Mouse (Mus musculus) left cerebral cortex, adult 2 months (tissue): ENCODE measurements at regions not wholly inside any gene's neighbourhood (a gene's known extent, or its start where the extent isn't known, plus 50 kb on each side); places are given as distances from the start of the nearest gene placed in this dataset.

Experiments used
- DNase-seq, 2 experiments: peaks; one replicate each; pipeline ENCODE4 v3.0.0; 2021 to 2022; ENCODE audit warnings: low spot score in 2 of 2, mixed read lengths in 1 of 2; ENCODE audit errors: extremely low spot score in 1 of 2
- H3K27ac ChIP-seq: fragments of 200-600 bp; 2 replicates; pipeline ENCODE4 v1.8.1; 2022
- H3K4me3 ChIP-seq: fragments of 200-600 bp; 2 replicates; pipeline ENCODE4 v1.8.1; 2022
- CTCF ChIP-seq: fragments of 200-600 bp; IDR thresholded peaks from 2 replicates; pipeline ENCODE4 v1.8.1; 2022; ENCODE audit warnings: antibody characterized with exemption, mild to moderate bottlenecking, moderate library complexity
- intact Hi-C: fragments of 180-260 bp; cut with DNase I; formaldehyde crosslinking; loops from one replicate; pipeline ENCODE4 v1.15.1; 2025

DNA sequence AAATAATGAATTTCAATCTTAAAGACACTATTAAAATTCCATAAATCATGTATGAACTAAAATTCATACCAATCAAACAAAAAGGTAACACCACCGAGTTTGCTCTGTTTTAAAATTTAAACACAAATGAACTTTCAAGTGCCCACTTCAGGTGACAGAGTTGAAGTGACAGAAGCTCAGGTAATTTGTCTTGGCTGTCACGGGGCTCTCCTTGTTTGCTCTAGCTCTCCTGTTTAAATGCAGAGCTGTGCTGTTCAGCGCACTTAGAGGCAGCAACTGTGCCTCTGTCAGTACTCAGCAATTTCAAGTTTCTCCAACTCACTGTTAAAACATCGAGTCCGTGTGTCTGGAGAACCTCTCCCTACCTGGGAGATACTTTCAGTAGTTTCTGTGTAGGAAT lies 193.8 kb upstream of the Zfp507 start:
- TF ChIP-seq CTCF = no peak
- Histone ChIP-seq H3K4me3 (no peak overlapping the region), H3K27ac (no peak overlapping the region)
- no peak for DNase-seq
- intact Hi-C loops = no loop called here

DNA sequence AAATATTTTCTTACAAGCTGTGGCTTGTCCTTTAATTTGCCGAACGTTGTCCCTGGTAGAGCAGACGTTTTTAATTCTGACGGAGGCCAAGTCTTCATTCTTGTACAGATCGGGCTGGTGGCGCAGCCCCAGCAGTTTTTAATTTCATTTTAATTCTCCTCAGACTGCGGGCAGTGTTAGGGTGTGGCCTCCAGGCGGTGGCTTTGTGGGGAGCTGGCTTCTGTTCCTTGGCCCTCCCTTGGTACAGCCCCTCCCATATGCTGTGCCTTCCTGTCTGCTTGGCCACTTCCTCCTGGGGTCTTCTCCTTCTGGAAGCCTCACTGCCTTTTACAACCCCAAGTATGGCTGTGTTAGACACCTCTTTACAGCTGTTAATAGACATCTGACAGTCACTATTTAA lies 189.7 kb upstream of the Zfp507 start:
- intact Hi-C loops = no loop called here
- DNase-seq = no peak

GRCm38 (mm10) chr7:35991141-35991540 lies 188.3 kb upstream of the Zfp507 start:
- no peak overlapping the region for H3K27ac ChIP-seq
- intact Hi-C loops = no loop called here
- no peak for DNase-seq
- no peak overlapping the region for H3K4me3 ChIP-seq
- no peak for TF ChIP-seq CTCF

More for the DNA sequence above, 189.7 kb upstream of the Zfp507 start:
- Histone ChIP-seq H3K27ac (no peak overlapping the region), H3K4me3 (no peak overlapping the region)
- no peak for TF ChIP-seq CTCF

GRCm38 (mm10) chr7:35989456-35989855 lies 186.7 kb upstream of the Zfp507 start:
- Histone ChIP-seq H3K27ac (no peak overlapping the region), H3K4me3 (no peak overlapping the region)
- no peak for DNase-seq
- intact Hi-C loops = no loop called here
- TF ChIP-seq CTCF = no peak

- intact Hi-C loops = no loop called here
- TF ChIP-seq CTCF = no peak
- no peak overlapping the region for H3K4me3 ChIP-seq
- H3K27ac ChIP-seq = no peak overlapping the region
- no peak for DNase-seq
Measured at GRCm38 (mm10) chr7:35988449-35989109, 185.8 kb upstream of the Zfp507 start.

DNA sequence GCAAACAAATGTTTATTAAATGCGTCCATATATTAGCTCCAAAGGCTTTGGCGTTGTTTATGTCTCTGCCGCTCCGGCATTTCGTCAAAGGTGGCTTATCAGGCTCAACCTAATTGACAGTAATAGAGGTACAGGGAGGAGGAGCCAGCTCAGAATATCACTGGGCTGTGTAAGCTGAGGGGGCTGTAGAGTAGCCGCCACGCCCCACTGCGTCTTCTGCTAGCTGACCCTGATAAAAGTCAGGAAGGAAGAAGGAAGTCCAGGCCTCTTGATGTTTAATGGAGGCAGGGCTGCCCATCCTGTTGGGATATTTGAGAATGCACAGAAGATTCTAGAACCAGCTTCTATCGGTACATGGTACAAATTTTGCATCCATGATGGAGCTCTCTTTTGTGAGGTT lies 175.2 kb upstream of the Zfp507 start:
- H3K27ac ChIP-seq = no peak overlapping the region
- intact Hi-C loops = no loop called here
- no peak overlapping the region for H3K4me3 ChIP-seq
- no peak for TF ChIP-seq CTCF
- DNase-seq = no peak

GRCm38 (mm10) chr7:35958731-35959130 lies 155.9 kb upstream of the Zfp507 start:
- intact Hi-C loops = no loop called here
- Histone ChIP-seq H3K4me3 (no peak overlapping the region), H3K27ac (no peak overlapping the region)
- peak; percentile 55 for TF ChIP-seq CTCF
- no peak for DNase-seq

GRCm38 (mm10) chr7:35958052-35958451 lies 155.2 kb upstream of the Zfp507 start:
- DNase-seq = no peak
- no peak for TF ChIP-seq CTCF
- H3K4me3 ChIP-seq = no peak overlapping the region
- H3K27ac ChIP-seq = no peak overlapping the region
- intact Hi-C loops = no loop called here

- H3K4me3 ChIP-seq = no peak overlapping the region
- intact Hi-C loops = no loop called here
- no peak for TF ChIP-seq CTCF
- no peak for DNase-seq
- H3K27ac ChIP-seq = no peak overlapping the region
Measured at GRCm38 (mm10) chr7:35948794-35949193, 146.0 kb upstream of the Zfp507 start.

GRCm38 (mm10) chr7:35948389-35948788 lies 145.6 kb upstream of the Zfp507 start:
- intact Hi-C loops = no loop called here
- TF ChIP-seq CTCF = no peak
- DNase-seq = no peak
- Histone ChIP-seq H3K4me3 (no peak overlapping the region), H3K27ac (no peak overlapping the region)

- intact Hi-C loops = no loop called here
- no peak overlapping the region for H3K4me3 ChIP-seq
- DNase-seq = no peak
- no peak overlapping the region for H3K27ac ChIP-seq
- TF ChIP-seq CTCF = no peak
Measured at GRCm38 (mm10) chr7:35941086-35941485, 138.3 kb upstream of the Zfp507 start.

DNA sequence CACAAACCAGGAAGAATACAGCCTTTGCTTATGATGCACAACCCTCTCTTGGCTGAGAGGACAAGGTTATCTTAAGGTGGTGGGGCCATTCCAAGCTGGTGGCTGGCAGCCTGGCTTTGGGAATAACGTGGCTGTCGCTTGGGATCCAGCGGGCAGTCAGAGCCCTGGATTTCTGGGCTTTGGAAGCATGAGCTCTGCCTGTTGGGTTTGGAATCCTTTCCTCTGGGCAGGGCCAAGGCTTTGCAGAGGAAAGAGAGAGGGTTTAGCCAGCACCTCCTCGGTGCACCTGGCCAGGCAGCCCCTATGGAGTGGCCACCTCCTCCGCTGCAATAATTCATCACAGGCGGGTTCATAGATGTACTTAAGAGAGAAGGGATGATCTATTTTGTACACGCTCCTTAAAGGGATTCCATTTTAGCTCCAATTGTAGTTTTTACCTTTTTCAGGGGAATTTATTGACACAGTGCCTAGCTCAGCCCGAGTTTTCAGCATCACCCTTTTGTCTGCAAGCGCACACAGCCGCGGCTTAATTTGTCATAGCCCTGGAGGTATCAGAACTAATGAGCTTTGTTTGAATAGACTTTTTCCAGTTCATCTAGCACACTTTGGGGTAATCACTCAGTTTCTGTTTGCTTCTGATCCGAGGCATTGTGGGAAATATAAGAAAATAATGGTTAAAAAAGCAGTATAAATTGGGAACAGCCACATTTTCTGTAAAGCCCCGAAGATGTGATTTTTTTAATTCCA lies 135.5 kb upstream of the Zfp507 start:
- TF ChIP-seq CTCF = no peak

DNA sequence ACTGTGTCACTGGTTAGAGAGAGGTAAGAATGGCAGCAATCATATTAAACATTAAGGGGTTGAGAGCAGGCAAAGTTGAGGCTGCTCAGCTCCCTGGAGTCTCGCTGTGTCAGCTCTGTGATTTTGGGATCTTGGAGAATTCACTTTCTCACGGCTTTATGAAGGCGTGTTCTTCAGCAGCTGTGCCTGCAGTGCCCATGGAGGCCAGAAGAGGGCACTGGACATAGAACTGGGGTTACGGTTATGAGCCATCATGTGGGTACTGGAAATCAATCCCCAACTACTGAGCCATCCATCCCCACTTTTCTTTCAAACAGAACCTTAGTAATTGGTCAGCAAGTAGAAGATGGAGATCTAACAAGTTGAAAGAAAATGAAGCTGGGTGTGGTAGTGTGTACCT lies 123.9 kb upstream of the Zfp507 start:
- TF ChIP-seq CTCF = no peak; the same call in 1 of the 2 replicates
- intact Hi-C loops = no loop called here
- DNase-seq = no peak

More for the DNA sequence above, 135.5 kb upstream of the Zfp507 start:
- Histone ChIP-seq H3K4me3 (no peak overlapping the region), H3K27ac (no peak overlapping the region)
- DNase-seq = no peak
- intact Hi-C loops = no loop called here

More for the DNA sequence above, 123.9 kb upstream of the Zfp507 start:
- Histone ChIP-seq H3K4me3 (no peak overlapping the region), H3K27ac (no peak overlapping the region)
